Mouse (Mus musculus): ENCODE results near the gene Usp29. TPM values are rescaled to one million over a fixed set of nuclear protein-coding genes. Genes with fewer than 3 reads are reported as not detected.

Usp29 gene
- total RNA-seq, 2 experiments from 2014 or later: not detected

DNA sequence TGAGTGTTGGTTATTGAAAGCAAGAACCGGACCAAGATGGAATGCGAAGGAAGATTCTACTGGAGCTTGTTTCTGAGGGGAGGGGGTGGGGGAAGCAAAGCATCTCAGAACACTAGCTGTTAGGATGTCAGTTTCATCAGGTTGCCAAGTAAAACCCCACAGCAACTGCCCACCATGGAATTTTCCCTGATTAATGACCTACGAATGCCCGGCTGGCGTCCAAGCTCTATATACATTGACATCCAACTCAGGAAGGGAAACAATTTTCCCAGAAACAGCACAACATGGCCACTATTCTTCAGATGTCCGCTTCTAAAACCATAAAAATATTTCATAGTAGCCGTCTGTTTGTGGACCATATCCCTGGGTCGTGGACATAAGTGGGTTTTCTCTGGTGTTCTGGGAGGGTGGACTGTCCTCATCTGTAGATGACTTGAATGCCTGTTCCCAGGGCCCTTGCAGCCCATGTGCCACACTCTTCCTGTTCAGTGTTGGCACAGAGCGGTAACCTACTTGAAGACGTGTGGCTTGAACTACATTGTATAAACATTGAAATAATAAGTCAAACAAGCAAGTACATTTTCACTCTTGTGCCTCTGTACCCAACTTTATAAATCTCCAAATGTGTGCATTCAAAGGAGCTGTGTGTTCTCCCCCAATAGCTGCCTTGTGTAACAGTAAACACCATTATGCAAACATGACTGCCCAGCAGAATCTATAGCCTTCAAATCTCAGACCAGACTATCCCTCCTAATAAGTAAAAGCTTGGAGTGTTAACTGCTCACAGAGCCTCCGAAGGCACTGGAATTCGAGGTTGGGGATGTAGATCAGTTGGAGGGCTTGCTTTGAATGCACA, 70.4 kb downstream of the Usp29 start:
- no peak for ATAC-seq (replicated peaks; ENCODE audit: low FRiP score, low TSS enrichment, poor library complexity, severe bottlenecking)

DNA sequence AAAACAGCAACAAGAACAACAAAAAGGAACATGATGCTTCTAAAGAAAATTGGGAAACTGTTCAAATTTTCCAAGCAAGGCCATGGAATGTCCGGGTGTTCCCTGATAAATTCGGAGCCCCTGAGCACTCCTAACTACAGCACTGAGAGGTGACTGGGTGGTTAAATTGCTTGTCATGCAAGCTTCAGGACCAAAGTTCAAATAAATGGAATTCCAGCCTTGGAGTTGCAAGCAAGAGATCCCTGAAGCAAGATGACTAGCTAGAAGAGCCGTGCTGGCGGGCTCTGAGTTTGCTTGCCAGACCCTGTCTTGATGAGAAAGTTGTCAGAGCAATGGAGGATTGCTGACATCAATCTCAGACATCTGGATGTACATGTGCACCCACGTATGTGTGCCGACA, 71.3 kb downstream of the Usp29 start:
- no peak for ATAC-seq (replicated peaks; ENCODE audit: low FRiP score, low TSS enrichment, poor library complexity, severe bottlenecking)

DNA sequence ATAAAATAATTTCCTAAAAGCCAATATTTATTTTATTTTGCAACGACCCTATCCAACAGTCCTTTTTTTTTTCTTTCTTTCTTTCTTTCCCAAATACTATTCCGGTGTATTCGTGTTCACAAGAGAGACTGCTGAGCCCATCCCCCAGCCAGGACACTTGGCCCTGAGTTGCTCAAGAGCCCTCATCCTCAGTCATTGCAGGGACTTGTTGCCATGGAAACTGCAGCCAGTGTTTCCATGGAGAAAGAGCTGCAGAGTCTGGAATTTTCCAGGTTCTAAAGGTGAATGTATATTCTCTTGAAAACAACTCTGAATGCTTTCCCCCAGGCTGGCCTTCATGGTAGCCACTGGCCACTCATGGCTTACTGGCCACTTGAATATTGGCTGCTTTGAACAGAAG, 80.2 kb downstream of the Usp29 start:
- no peak for ATAC-seq (replicated peaks; ENCODE audit: low FRiP score, low TSS enrichment, poor library complexity, severe bottlenecking)

DNA sequence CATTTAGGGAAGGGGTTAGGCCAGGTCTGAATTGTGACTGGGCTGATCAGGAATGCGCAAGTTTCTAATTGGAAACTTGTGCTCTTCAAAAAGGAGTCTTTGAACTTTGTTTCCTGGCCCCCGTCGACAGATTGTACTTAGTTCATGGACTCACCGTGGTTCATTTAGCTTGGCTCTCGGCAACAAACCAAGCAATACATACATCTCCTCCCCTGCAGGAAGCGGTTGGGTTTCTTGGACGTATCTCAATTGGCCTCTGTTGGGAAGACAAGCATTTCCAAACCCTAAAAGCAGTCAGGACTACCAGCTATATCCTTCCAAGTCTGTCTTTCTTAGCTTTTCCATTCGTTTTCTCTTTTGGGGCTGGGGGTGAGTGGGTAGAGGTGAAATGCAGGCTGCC, 84.6 kb downstream of the Usp29 start:
- ATAC-seq (replicated peaks; ENCODE audit: low FRiP score, low TSS enrichment, poor library complexity, severe bottlenecking): no peak

DNA sequence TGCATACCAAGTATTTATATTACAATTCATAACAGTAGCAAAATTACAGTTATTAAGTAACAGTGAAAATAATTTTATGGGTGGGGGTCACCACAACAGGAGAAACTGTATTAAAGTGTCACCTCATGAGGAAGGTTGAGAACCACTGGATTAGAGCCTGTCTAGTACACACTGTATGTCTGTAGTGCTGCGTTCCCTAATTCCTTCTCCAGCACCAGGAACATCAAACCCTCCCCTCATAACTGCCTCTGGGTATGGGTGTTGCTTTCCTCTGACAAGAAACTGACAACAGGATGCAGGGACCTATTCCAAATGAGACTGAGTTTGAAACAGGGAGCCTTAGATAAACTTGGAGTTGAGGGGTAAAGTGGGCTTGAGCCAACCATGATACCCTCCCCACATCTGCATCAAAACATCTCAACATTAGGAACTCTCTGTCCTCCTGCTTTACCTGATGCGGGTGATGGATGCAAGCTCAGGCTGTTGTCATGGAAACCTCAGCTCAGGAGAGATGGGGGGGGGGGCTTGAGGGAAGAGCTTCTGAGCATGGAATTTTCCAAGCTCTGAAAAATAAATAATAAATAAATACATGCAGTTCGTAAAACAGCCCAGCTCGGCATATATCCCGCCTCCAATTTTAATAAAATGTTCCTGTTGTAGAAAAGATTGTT, 86.5 kb downstream of the Usp29 start:
- ATAC-seq (replicated peaks; ENCODE audit: low FRiP score, low TSS enrichment, poor library complexity, severe bottlenecking): no peak

DNA sequence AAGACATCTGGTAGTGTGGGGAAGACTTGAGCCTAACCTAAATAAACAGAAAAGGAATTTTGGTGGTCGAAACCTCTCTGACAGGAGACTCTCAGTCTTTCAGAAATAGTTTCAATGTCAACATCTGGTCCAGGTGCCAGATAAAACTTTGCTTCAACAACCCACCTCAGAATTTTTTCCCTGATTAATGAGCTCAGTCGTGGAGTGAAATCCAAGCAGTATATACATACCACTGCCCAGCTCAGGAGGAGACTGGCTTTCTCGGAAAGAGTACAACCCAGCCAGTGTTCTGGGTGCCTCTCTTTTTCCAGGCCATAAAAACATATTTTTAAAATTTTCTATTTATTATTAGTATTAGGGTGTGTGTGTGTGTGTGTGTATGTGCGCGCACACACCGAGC, 89.9 kb downstream of the Usp29 start:
- ATAC-seq (replicated peaks; ENCODE audit: low FRiP score, low TSS enrichment, poor library complexity, severe bottlenecking): no peak

DNA sequence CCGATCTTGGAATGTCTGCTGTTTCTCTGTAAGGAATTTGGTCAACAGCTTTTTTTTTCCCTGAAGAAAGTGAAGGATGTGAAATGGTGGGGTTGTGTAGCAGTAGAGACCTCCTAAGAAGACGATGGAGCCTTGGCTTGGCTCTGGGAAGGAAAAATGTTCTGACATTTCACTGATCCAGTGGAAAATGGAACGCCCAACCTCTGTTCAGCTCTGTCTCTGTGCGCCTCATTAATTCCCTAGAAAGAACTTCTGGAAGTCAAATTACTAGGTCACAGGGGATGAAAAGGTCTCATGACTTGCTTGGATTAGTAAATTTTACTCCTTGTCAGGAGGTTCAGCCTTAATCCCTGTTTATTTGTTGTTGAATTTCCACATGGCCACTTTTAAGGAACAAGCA, 92.3 kb downstream of the Usp29 start:
- ATAC-seq (replicated peaks; ENCODE audit: low FRiP score, low TSS enrichment, poor library complexity, severe bottlenecking): no peak

DNA sequence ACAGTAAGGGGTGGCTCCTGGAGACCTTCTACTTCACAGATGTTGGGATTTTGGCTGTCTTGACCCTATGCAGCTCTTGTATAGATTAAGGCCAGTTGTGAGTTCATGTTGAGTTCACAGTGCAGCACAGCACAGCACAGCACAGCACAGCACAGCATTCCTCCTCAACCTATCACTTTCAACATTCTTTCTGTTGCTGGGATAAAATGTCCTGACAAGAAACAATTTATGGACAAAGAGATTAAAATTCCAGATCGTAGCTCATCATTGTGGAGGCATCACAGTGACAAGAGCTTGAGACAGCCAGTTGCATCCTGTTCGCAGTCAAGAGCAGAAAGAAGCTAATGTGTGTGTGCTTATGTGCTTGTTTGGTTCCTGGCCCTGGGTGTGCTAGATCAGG, 93.3 kb downstream of the Usp29 start:
- ATAC-seq (replicated peaks; ENCODE audit: low FRiP score, low TSS enrichment, poor library complexity, severe bottlenecking): no peak

DNA sequence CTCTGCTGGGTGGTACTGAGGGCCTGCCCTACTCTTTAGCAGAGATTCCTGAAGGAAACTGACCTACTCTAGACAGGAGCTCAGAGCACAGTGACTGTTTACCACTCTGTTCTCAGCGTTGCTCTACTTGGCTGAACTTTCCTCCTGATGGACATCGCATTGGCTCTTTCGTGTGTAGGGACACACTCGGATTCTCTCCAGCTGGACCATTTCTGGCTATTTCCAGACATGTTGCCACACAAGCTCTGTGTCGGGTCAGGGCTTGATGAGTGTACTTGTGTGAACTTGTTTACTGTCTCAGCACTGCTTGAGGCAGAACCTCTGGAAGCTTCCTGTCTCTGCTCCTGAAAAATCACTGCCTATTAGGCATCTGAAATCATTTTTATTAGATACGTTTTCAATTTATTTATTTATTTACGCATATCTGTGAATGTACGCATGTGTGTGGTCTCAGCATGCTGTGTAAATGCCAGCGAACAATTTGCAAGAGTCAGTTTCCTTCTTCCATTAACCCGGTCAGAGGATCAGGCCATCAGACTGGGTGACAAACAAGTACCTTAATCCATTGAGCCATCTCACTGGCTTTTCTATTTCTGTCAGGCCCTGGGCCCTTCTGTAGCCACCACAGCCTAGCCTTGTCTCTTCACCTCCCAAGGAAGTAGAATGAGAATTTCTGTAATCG, 95.7 kb downstream of the Usp29 start:
- ATAC-seq (replicated peaks; ENCODE audit: low FRiP score, low TSS enrichment, poor library complexity, severe bottlenecking): no peak

DNA sequence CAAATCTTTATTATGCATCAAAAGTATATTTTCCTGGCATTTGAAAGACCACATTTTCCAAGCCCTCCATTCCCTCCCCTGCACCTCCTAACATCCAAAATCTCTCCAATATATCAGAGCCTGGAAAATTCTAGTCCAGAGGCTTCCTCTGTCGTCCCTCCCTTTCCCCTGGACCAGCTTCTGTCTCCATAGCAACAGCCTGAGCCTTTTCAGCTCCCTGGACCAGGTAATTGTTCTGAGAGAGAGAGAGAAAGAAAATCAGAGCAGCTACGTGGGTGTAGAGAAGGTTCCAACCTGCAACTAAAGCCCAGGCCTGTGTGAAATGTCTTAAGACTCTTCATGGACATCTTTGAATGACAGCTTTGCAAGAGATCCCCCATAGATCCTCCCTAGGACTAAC, 98.8 kb downstream of the Usp29 start:
- no peak for ATAC-seq (replicated peaks; ENCODE audit: low FRiP score, low TSS enrichment, poor library complexity, severe bottlenecking)

DNA sequence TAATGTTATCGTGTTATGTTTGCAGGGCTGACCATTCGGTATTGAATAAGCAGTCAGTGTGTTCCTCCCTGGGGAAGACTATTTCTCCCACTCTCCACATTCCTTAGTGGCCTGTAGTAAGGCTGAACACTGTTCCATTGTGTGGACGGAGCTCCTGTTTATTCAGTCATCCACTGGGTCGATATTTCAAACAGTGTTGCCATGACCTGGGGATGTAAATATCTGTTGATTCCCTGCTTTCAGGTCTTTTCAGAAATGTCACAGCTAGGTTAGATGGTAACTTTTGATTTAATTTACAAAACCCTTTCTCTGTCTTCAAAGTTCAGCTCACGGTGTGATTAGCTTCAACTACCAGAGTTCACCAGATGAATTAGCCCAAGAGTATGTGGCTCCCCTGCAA, 104.6 kb downstream of the Usp29 start:
- no peak for ATAC-seq (replicated peaks; ENCODE audit: low FRiP score, low TSS enrichment, poor library complexity, severe bottlenecking)

DNA sequence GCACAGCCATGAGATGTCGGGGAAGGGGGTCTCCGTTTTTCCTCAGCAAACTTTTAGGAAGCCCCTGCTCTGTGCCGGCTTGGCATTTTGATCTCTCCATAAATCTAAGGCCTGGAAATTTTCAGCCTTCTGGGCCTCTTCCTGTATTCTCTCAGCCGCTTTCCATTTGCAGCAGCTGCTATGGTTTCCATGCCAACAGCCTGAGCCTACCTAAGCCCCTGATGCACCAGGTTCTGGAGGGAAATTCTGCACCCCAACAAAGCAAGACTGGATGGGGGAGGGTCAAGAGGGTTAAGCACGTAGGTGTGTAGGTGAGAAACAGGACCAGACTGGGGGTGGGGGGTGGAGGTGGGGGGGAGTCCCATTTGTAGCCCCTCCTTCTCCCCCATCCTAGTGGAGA, 105.0 kb downstream of the Usp29 start:
- no peak for ATAC-seq (replicated peaks; ENCODE audit: low FRiP score, low TSS enrichment, poor library complexity, severe bottlenecking)

DNA sequence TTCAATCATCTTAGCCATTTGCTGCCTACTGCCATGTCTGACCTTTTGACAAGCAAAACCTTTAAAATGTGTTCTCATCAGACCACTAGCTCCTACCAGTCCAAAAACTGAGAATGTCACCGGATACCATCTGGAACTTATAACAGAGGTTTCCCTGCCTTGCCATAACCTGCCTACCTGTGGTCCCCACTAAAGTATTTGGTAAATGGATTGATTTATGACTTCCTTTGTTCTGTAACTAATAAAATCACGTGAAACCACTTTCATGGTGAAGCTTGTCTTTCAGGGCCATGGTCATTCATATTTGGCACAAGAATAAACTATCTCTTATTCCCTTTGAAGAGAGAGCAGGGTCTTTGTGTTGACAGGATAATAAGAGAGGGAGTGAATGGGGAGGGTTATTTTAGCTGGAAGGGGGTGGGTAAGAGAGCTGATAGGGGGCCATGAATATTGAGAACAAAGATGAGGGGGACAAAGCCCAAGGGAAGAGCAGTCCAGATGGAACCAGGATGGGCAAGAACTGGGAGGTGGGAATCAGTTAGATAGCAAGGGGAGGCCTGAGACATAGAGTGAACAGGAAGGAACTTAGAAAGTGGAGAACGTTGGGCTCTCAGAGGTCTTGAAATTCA, 107.0 kb downstream of the Usp29 start:
- no peak for ATAC-seq (replicated peaks; ENCODE audit: low FRiP score, low TSS enrichment, poor library complexity, severe bottlenecking)

DNA sequence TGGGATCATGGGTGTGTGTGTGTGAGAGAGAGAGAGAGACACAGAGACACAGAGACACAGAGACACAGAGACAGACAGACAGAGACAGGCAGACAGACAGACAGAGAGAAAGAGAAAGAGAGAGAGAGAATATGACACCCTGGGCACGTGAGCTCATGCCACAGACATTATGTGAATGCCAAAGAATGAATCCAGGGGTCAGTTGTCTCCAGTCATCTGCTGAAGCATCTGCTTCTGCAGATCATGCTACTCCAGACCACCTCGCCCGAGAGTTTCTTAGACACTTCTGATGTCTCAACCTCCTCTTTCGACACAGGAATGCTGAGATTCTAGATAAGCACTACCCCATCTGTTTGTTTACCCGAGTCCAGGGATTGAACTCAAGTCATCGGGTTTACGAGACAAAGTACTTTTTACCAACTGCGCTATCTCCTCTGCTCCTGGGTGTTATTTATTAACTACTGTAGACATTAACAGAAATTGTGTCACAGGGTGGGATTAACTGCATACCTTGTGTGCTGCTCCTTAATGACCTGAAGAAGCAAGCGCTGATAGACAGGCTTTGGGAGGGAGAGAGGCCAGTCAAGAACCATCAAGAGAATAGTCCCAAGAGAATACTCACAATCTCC, 107.7 kb downstream of the Usp29 start:
- ATAC-seq (replicated peaks; ENCODE audit: low FRiP score, low TSS enrichment, poor library complexity, severe bottlenecking): no peak

DNA sequence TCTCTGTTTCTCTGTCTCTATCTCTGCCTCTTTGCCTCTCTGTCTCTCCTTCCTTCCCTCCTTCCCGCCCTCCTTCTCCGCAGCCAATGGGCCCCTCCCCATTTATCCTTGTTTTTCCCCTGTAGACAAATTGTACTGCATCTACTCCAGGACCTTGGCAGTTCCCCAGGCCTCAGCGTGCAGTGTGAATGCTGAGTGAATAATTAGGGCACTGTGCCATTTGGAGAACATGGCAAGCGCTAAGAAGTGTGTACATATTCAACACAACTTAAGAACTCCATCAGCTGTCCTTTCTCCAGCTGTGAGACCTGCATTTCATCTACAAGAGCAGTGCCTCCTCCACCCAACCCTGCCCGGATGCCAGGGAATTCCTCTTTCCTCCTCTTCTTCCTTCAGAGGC, 110.5 kb downstream of the Usp29 start:
- no peak for ATAC-seq (replicated peaks; ENCODE audit: low FRiP score, low TSS enrichment, poor library complexity, severe bottlenecking)

DNA sequence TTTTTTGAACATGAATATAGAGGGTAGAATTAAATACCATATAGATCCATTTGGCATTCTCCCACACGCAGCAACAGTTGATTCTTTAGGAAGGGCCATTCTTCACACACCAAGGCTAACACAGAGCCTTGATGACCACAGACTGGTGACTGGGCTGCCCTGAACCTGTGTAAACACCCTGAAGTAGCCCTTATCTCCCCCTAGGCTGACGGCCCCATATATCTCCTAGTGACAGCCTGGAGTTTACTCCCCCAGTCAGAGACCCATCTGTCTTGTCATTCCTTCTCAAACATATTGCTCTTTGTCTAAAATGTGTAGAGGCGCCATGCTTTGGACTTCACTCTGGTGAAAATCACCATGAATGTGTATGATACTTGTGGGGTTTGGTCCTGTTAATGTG, 119.1 kb downstream of the Usp29 start:
- no peak for ATAC-seq (replicated peaks; ENCODE audit: low FRiP score, low TSS enrichment, poor library complexity, severe bottlenecking)

DNA sequence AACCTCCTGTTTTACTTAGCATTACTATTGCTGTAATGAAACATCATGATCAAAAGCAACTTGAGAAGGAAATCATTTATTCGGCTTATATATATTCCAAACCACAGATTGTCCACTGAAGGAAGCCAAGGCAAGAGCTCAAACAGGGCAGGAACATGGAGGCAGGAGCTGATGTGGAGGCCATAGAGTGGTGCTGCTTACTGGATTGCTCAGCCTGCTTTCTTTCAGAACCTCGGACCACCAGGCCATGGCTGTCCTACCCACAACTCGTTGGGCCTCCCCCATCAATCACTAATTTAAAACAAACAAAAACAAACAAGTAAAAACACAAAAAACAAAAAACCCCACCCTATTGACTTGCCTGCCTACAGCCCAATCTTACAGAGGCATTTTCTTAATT, 119.9 kb downstream of the Usp29 start:
- no peak for ATAC-seq (replicated peaks; ENCODE audit: low FRiP score, low TSS enrichment, poor library complexity, severe bottlenecking)

DNA sequence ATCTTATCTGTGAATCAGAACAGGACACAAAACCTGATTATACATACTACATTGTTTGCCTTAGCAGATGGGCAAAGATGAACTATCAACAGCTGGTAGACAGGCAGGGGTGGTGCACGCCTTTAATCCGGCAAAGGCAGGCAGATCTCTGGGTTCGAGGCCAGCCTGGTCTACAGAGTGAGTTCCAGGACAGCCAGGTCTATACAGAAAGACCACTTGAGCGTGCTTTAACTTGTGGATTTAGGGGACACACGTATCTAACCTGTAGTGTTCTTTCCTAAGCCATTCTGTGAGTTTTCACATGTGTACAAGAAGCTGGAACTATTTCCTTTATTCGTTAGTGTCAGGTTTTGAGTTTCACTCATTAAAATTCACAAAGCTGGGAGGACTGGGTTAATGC, 120.9 kb downstream of the Usp29 start:
- ATAC-seq (replicated peaks; ENCODE audit: low FRiP score, low TSS enrichment, poor library complexity, severe bottlenecking): no peak

DNA sequence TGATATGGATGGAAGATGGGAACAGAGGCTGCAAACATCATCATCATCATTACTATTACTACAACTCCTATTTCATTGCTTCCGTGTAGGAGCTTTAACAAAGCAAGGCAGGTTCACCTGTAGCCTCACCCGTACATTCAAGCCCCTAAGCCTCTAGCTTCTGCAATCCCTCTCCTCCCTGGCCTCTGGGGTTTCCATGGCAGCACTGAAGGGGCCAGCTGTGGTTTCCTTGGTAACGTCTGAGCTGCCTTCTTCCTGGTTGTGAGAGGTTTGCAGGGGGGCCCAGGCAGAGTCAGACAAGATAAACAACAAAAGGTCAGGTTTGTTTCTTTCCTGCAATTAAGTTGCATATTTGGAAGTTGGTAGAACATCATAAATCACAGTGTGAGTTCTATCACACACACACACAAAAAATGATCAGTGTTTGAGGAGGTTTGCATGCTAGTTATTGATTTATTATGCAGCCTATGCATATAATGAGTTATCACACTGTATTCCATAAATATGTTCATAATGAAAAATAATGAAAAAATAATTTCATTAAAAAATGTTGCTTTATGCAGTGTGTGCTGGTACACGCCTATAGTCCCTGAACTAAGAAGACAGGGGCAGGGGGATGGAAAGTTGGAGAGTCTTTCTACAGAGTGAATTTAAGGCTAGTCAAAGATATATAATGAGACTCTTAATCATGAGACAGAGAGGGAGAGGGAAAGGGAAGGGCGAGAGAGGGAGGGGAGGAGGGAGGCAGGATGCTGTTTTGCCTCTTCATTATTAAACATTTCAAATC, 121.5 kb downstream of the Usp29 start:
- no peak for ATAC-seq (replicated peaks; ENCODE audit: low FRiP score, low TSS enrichment, poor library complexity, severe bottlenecking)

Data from megakaryocyte-erythroid progenitor cell, adult 5-6 weeks (primary cell).